Mouse (Mus musculus): ENCODE results near the gene Fam83e. TPM values are rescaled to one million over a fixed set of nuclear protein-coding genes. Genes with fewer than 3 reads are reported as not detected.

Fam83e gene
- polyA plus RNA-seq (2015; fragmentation: Nextera tagmentation; extraction: Ambion mirVana), result 1.1 and 1.2 TPM in 2 replicates

- 81% methylated on average over 14 of the region's 14 CpGs for WGBS
- peaks cover 60% of the 10 kb centered on the region for H3K36me3 ChIP-seq (ENCODE audit: insufficient read depth, low read length)
These were observed at the start of gene Fam83e for GRCm38 (mm10) chr7:45720413-45721233. Gene Fam83e, plus strand, starts transcription at chr7:45721212.

GRCm38 (mm10) chr7:45677627-45678295 lies 43.3 kb upstream of the Fam83e start:
- Histone ChIP-seq H3K9ac (replicated peaks; ENCODE audit: low read length) (no peak overlapping the region), H3K4me2 (replicated peaks; ENCODE audit: low read depth, low read length) (no peak overlapping the region), H3K4me1 (ENCODE audit: insufficient read depth, low read length) (peaks cover 12% of the 10 kb centered on the region), H3K9me3 (ENCODE audit: low read length) (no peaks in the 10 kb centered on the region), H3K36me3 (ENCODE audit: insufficient read depth, low read length) (no peaks in the 10 kb centered on the region), H3K27ac (ENCODE audit: low read length) (no peak overlapping the region), H3K27me3 (ENCODE audit: insufficient read depth, low read length) (no peaks in the 10 kb centered on the region), H3K4me3 (ENCODE audit: low read length) (no peak overlapping the region)
- ATAC-seq (ENCODE audit: low FRiP score, low TSS enrichment), result no peak
- WGBS, result 66% methylated on average over 7 of the region's 7 CpGs

More at GRCm38 (mm10) chr7:45720413-45721233, at the start of gene Fam83e:
- no peaks in the 10 kb centered on the region for H3K9me3 ChIP-seq (ENCODE audit: low read length)
- H3K4me3 ChIP-seq (ENCODE audit: low read length), result no peak within 1 kb of the TSS
- peaks cover 29% of the 10 kb centered on the region for H3K4me1 ChIP-seq (ENCODE audit: insufficient read depth, low read length)
- H3K9ac ChIP-seq (replicated peaks; ENCODE audit: low read length), result no peak within 1 kb of the TSS
- H3K27ac ChIP-seq (ENCODE audit: low read length), result no peak within 1 kb of the TSS
- no peak within 1 kb of the TSS for H3K4me2 ChIP-seq (replicated peaks; ENCODE audit: low read depth, low read length)
- no peaks in the 10 kb centered on the region for H3K27me3 ChIP-seq (ENCODE audit: insufficient read depth, low read length)
- ATAC-seq (ENCODE audit: low FRiP score, low TSS enrichment), result no peak

- Histone ChIP-seq H3K4me2 (replicated peaks; ENCODE audit: low read depth, low read length) (no peak overlapping the region), H3K9me3 (ENCODE audit: low read length) (no peaks in the 10 kb centered on the region), H3K27ac (ENCODE audit: low read length) (no peak overlapping the region), H3K27me3 (ENCODE audit: insufficient read depth, low read length) (no peaks in the 10 kb centered on the region), H3K36me3 (ENCODE audit: insufficient read depth, low read length) (no peaks in the 10 kb centered on the region), H3K4me3 (ENCODE audit: low read length) (no peak overlapping the region), H3K4me1 (ENCODE audit: insufficient read depth, low read length) (peaks cover 12% of the 10 kb centered on the region), H3K9ac (replicated peaks; ENCODE audit: low read length) (no peak overlapping the region)
- WGBS, result 90% methylated on average over 14 of the region's 14 CpGs
- no peak for ATAC-seq (ENCODE audit: low FRiP score, low TSS enrichment)
These were observed 42.5 kb upstream of the Fam83e start for GRCm38 (mm10) chr7:45678513-45678912.

- H3K4me3 ChIP-seq (ENCODE audit: low read length), result no peak overlapping the region
These were observed 40.9 kb upstream of the Fam83e start for GRCm38 (mm10) chr7:45679966-45680621.

GRCm38 (mm10) chr7:45681046-45681736 lies 39.8 kb upstream of the Fam83e start:
- Histone ChIP-seq H3K27ac (ENCODE audit: low read length) (no peak overlapping the region), H3K4me1 (ENCODE audit: insufficient read depth, low read length) (peaks cover 16% of the 10 kb centered on the region), H3K27me3 (ENCODE audit: insufficient read depth, low read length) (no peaks in the 10 kb centered on the region), H3K36me3 (ENCODE audit: insufficient read depth, low read length) (no peaks in the 10 kb centered on the region), H3K9ac (replicated peaks; ENCODE audit: low read length) (no peak overlapping the region), H3K4me2 (replicated peaks; ENCODE audit: low read depth, low read length) (no peak overlapping the region), H3K9me3 (ENCODE audit: low read length) (no peaks in the 10 kb centered on the region), H3K4me3 (ENCODE audit: low read length) (no peak overlapping the region)
- no peak for ATAC-seq (ENCODE audit: low FRiP score, low TSS enrichment)
- 77% methylated on average over 8 of the region's 8 CpGs for WGBS

More at GRCm38 (mm10) chr7:45679966-45680621, 40.9 kb upstream of the Fam83e start:
- no peak overlapping the region for H3K4me2 ChIP-seq (replicated peaks; ENCODE audit: low read depth, low read length)
- 66% methylated on average over 14 of the region's 14 CpGs for WGBS
- H3K36me3 ChIP-seq (ENCODE audit: insufficient read depth, low read length), result no peaks in the 10 kb centered on the region
- no peaks in the 10 kb centered on the region for H3K27me3 ChIP-seq (ENCODE audit: insufficient read depth, low read length)
- H3K4me1 ChIP-seq (ENCODE audit: insufficient read depth, low read length), result peaks cover 12% of the 10 kb centered on the region
- H3K9me3 ChIP-seq (ENCODE audit: low read length), result no peaks in the 10 kb centered on the region
- peak; percentile 63 for ATAC-seq (ENCODE audit: low FRiP score, low TSS enrichment)
- no peak overlapping the region for H3K9ac ChIP-seq (replicated peaks; ENCODE audit: low read length)
- peak overlapping the region; percentile 4; the same call in 1 of the 2 replicates for H3K27ac ChIP-seq (ENCODE audit: low read length)

- 25% methylated on average over 14 of the region's 14 CpGs for WGBS
- Histone ChIP-seq H3K9me3 (ENCODE audit: low read length) (no peaks in the 10 kb centered on the region), H3K4me1 (ENCODE audit: insufficient read depth, low read length) (peaks cover 21% of the 10 kb centered on the region), H3K4me2 (replicated peaks; ENCODE audit: low read depth, low read length) (peak overlapping the region; percentile 43), H3K9ac (replicated peaks; ENCODE audit: low read length) (peak overlapping the region; percentile 62), H3K4me3 (ENCODE audit: low read length) (0 out of 2 replicates have a peak overlapping the region, but pooled peaks have one; percentile 6), H3K27me3 (ENCODE audit: insufficient read depth, low read length) (no peaks in the 10 kb centered on the region), H3K36me3 (ENCODE audit: insufficient read depth, low read length) (no peaks in the 10 kb centered on the region), H3K27ac (ENCODE audit: low read length) (0 out of 2 replicates have a peak overlapping the region, but pooled peaks have one; percentile 26)
- peak; percentile 75 for ATAC-seq (ENCODE audit: low FRiP score, low TSS enrichment)
These were observed 38.6 kb upstream of the Fam83e start for GRCm38 (mm10) chr7:45682144-45683126.

- H3K27ac ChIP-seq (ENCODE audit: low read length), result no peak within 1 kb of the TSS
- no peak for ATAC-seq (ENCODE audit: low FRiP score, low TSS enrichment)
- H3K4me2 ChIP-seq (replicated peaks; ENCODE audit: low read depth, low read length), result no peak within 1 kb of the TSS
- peaks cover 21% of the 10 kb centered on the region for H3K4me1 ChIP-seq (ENCODE audit: insufficient read depth, low read length)
- H3K36me3 ChIP-seq (ENCODE audit: insufficient read depth, low read length), result no peaks in the 10 kb centered on the region
- peak within 1 kb of the TSS; percentile 6; the same call in 1 of the 2 replicates for H3K9ac ChIP-seq (replicated peaks; ENCODE audit: low read length)
- H3K9me3 ChIP-seq (ENCODE audit: low read length), result no peaks in the 10 kb centered on the region
- no peak within 1 kb of the TSS for H3K4me3 ChIP-seq (ENCODE audit: low read length)
- H3K27me3 ChIP-seq (ENCODE audit: insufficient read depth, low read length), result no peaks in the 10 kb centered on the region
- WGBS, result 65% methylated on average over 7 of the region's 7 CpGs
These were observed 37.5 kb upstream of the Fam83e start, which contains the start of gene Ntn5 for GRCm38 (mm10) chr7:45683396-45684050. Gene Ntn5, plus strand, starts transcription at chr7:45684022.

GRCm38 (mm10) chr7:45685811-45686210 lies 35.2 kb upstream of the Fam83e start:
- Histone ChIP-seq H3K4me1 (ENCODE audit: insufficient read depth, low read length) (peaks cover 30% of the 10 kb centered on the region), H3K4me2 (replicated peaks; ENCODE audit: low read depth, low read length) (no peak overlapping the region), H3K9me3 (ENCODE audit: low read length) (no peaks in the 10 kb centered on the region), H3K9ac (replicated peaks; ENCODE audit: low read length) (no peak overlapping the region), H3K36me3 (ENCODE audit: insufficient read depth, low read length) (no peaks in the 10 kb centered on the region), H3K27me3 (ENCODE audit: insufficient read depth, low read length) (no peaks in the 10 kb centered on the region), H3K4me3 (ENCODE audit: low read length) (no peak overlapping the region), H3K27ac (ENCODE audit: low read length) (no peak overlapping the region)
- 43% methylated on average over 10 of the region's 10 CpGs for WGBS
- ATAC-seq (ENCODE audit: low FRiP score, low TSS enrichment), result no peak

Data from kidney, embryonic 16.5 days (tissue).